Mouse (Mus musculus) CH12.LX (cell line): ENCODE results near the gene Sh3rf1. TPM values are rescaled to one million over a fixed set of nuclear protein-coding genes. Genes with fewer than 3 reads are reported as not detected.

Experiments
- DNase-seq: peaks from one replicate; pipeline ENCODE4 v3.0.0-alpha.2; 2013; ENCODE audit errors: extremely low read depth
- H3K27ac ChIP-seq: 2 replicates; pipeline ENCODE4 v1.5.1; 2012; ENCODE audit warnings: low read depth, mild to moderate bottlenecking, control low read depth, moderate library complexity; ENCODE audit not compliant: insufficient read depth
- H3K27me3 ChIP-seq: replicated peaks from 2 replicates; pipeline ENCODE3; 2012; ENCODE audit warnings: inconsistent platforms
- H3K36me3 ChIP-seq, 2 experiments: replicated peaks in 1 of 2; 2 replicates each; pipeline versions ENCODE3 to v1.6.1; 2012; ENCODE audit warnings: inconsistent platforms in 1 of 2, low read length in 1 of 2, mild to moderate bottlenecking in 1 of 2, mixed read lengths in 1 of 2, moderate library complexity in 1 of 2; ENCODE audit not compliant: control insufficient read depth in 1 of 2, insufficient read depth in 1 of 2
- H3K4me1 ChIP-seq, 2 experiments: 2 replicates each; pipeline ENCODE4 v1.6.1; 2012; ENCODE audit warnings: inconsistent platforms in 1 of 2, moderate library complexity in 1 of 2; ENCODE audit not compliant: insufficient read depth in 2 of 2, control insufficient read depth in 1 of 2
- H3K4me2 ChIP-seq: 2 replicates; pipeline ENCODE4 v1.6.1; 2012; ENCODE audit warnings: low read depth, mild to moderate bottlenecking, control low read depth; ENCODE audit not compliant: poor library complexity, insufficient read depth, severe bottlenecking
- H3K4me3 ChIP-seq, 3 experiments: fragments of 150-350 bp in 1 of 3; sonication (generic) in 1 of 3; replicated peaks in 1 of 3; 2 replicates each; pipeline versions ENCODE3 to v1.5.1; 2011 to 2012; ENCODE audit warnings: low read depth in 2 of 3, low read length in 2 of 3, mild to moderate bottlenecking in 2 of 3, moderate library complexity in 2 of 3, control low read depth in 1 of 3, improper control_type of control experiment in 1 of 3, inconsistent platforms in 1 of 3, mixed read lengths in 1 of 3; ENCODE audit not compliant: poor library complexity in 1 of 3
- H3K79me2 ChIP-seq: replicated peaks from 2 replicates; pipeline ENCODE4 v1.6.1; 2012; ENCODE audit warnings: mild to moderate bottlenecking, moderate library complexity; ENCODE audit not compliant: control insufficient read depth, poor library complexity, insufficient read depth, severe bottlenecking; ENCODE audit errors: extremely low read depth
- H3K9ac ChIP-seq: 2 replicates; pipeline ENCODE4 v1.6.1; 2012; ENCODE audit warnings: low read depth, mild to moderate bottlenecking, control low read depth, moderate library complexity; ENCODE audit not compliant: insufficient read depth
- H3K9me3 ChIP-seq: replicated peaks from 2 replicates; pipeline ENCODE3; 2012; ENCODE audit warnings: low read length, inconsistent platforms, mixed read lengths
- E2F4 ChIP-seq: IDR thresholded peaks from 2 replicates; pipeline ENCODE4 v1.6.1; 2011; ENCODE audit warnings: low read depth, low read length, improper control_type of control experiment; ENCODE audit not compliant: insufficient replicate concordance
- GABPA ChIP-seq: IDR thresholded peaks from 2 replicates; pipeline ENCODE4 v1.6.1; 2012; ENCODE audit warnings: low read depth, low read length, improper control_type of control experiment, inconsistent platforms; ENCODE audit not compliant: insufficient replicate concordance
- HCFC1 ChIP-seq: IDR thresholded peaks from 2 replicates; pipeline ENCODE4 v1.6.1; 2012; ENCODE audit warnings: low read depth, mild to moderate bottlenecking, inconsistent platforms, low read length, improper control_type of control experiment
- JUN ChIP-seq: IDR thresholded peaks from 2 replicates; pipeline ENCODE4 v1.6.1; 2011; ENCODE audit warnings: low read depth, mild to moderate bottlenecking, low read length, improper control_type of control experiment, moderate library complexity; ENCODE audit not compliant: insufficient read depth
- KAT2A ChIP-seq: IDR thresholded peaks from 2 replicates; pipeline ENCODE4 v1.6.1; 2012; ENCODE audit warnings: low read length, improper control_type of control experiment, inconsistent platforms; ENCODE audit not compliant: insufficient replicate concordance
- MAFK ChIP-seq: IDR thresholded peaks from 2 replicates; pipeline ENCODE4 v1.6.1; 2011; ENCODE audit warnings: low read length, improper control_type of control experiment; ENCODE audit not compliant: insufficient replicate concordance
- MAZ ChIP-seq: IDR thresholded peaks from 2 replicates; pipeline ENCODE4 v1.6.1; 2012; ENCODE audit warnings: low read depth, mild to moderate bottlenecking, inconsistent platforms, low read length, improper control_type of control experiment, moderate library complexity
- MEF2A ChIP-seq: IDR thresholded peaks from 2 replicates; pipeline ENCODE4 v1.6.1; 2014; ENCODE audit warnings: low read depth, mild to moderate bottlenecking, inconsistent platforms, low read length, improper control_type of control experiment, borderline replicate concordance
- POLR2A ChIP-seq: IDR thresholded peaks from 2 replicates; pipeline ENCODE4 v1.6.1; 2011; ENCODE audit warnings: low read depth, mild to moderate bottlenecking, improper control_type of control experiment, low read length
- RAD21 ChIP-seq: IDR thresholded peaks from 2 replicates; pipeline ENCODE4 v1.6.1; 2011; ENCODE audit warnings: low read depth, mild to moderate bottlenecking, low read length, improper control_type of control experiment, moderate library complexity
- SMC3 ChIP-seq: IDR thresholded peaks from 2 replicates; pipeline ENCODE4 v1.6.1; 2011; ENCODE audit warnings: low read depth, low read length, improper control_type of control experiment
- USF2 ChIP-seq: conservative IDR thresholded peaks from 2 replicates; pipeline ENCODE4 v1.6.1; 2011; ENCODE audit warnings: low read depth, low read length, improper control_type of control experiment
- ZC3H11A ChIP-seq: IDR thresholded peaks from 2 replicates; pipeline ENCODE4 v1.6.1; 2012; ENCODE audit warnings: low read depth, mild to moderate bottlenecking, inconsistent platforms, low read length, improper control_type of control experiment
- ZKSCAN1 ChIP-seq: IDR thresholded peaks from 2 replicates; pipeline ENCODE4 v1.6.1; 2012; ENCODE audit warnings: low read depth, inconsistent platforms, low read length, improper control_type of control experiment, borderline replicate concordance
- ZMIZ1 ChIP-seq: IDR thresholded peaks from 2 replicates; pipeline ENCODE4 v1.6.1; 2012; ENCODE audit warnings: low read depth, mild to moderate bottlenecking, inconsistent platforms, low read length, improper control_type of control experiment
- ZNF384 ChIP-seq: IDR thresholded peaks from 2 replicates; pipeline ENCODE4 v1.6.1; 2012; ENCODE audit warnings: low read depth, low read length, improper control_type of control experiment, inconsistent platforms
- dilution Hi-C: fragments of 300-500 bp; cut with MboI; formaldehyde crosslinking; loops from 2 replicates; pipeline ENCODE4 v1.14.3; 2020; ENCODE audit warnings: low sequenced_read_pairs; ENCODE audit not compliant: extremely low pct_unique_long_range_greater_than_20kb, extremely low pct_ligation_motif_present
- in situ Hi-C: fragments of 300-500 bp; cut with MboI; formaldehyde crosslinking; loops from 3 replicates; pipeline ENCODE4 v1.14.3; 2019; ENCODE audit warnings: low sequenced_read_pairs, low pct_ligation_motif_present, low pct_unique_long_range_greater_than_20kb, mixed read lengths
- polyA plus RNA-seq: library from polyadenylated mRNA; unstranded; fragments of >175 nt; gene quantifications from 2 replicates; pipeline ENCODE4 v1.2.1, GENCODE M21; 2012; ENCODE audit warnings: low read depth; ENCODE audit not compliant: insufficient read length
- total RNA-seq, 2 experiments: library from RNA; depleted of rRNA; stranded (reverse); fragments of 300-350 nt in 1 of 2; fragments of >200 nt in 1 of 2; gene quantifications; 2 replicates each; pipeline ENCODE4 v1.2.3; 2012 to 2014

Gene Sh3rf1
- total and polyA plus RNA-seq, 3 experiments: 6.0 to 16.8 (median 10.6) TPM

GRCm38 (mm10) chr8:61270961-61271360 lies 47.3 kb downstream of the Sh3rf1 start:
- H3K79me2 ChIP-seq: peaks cover 4% of the 10 kb centered on the region
- peaks cover 13 to 58% of the 10 kb centered on the region in 2 experiments for H3K4me1 ChIP-seq
- no peak overlapping the region for H3K4me3 ChIP-seq
- H3K4me2 ChIP-seq: no peak overlapping the region
- in situ Hi-C loops: no loop called here
- no peak for DNase-seq
- TF ChIP-seq E2F4 (no peak), MAZ (no peak), MAFK (no peak), SMC3 (no peak), POLR2A (no peak), HCFC1 (no peak), ZKSCAN1 (no peak), RAD21 (no peak), ZMIZ1 (no peak), JUN (no peak), GABPA (no peak)
- TF ChIP-seq, all 38 proteins: peak for 0
- Histone ChIP-seq H3K36me3 (peaks cover 0 to 31% of the 10 kb centered on the region in 2 experiments), H3K9ac (no peak overlapping the region), H3K9me3 (no peaks in the 10 kb centered on the region), H3K27me3 (no peaks in the 10 kb centered on the region), H3K27ac (no peak overlapping the region)
- dilution Hi-C loops: no loop called here

GRCm38 (mm10) chr8:61272838-61273237 lies 49.2 kb downstream of the Sh3rf1 start:
- H3K4me1 ChIP-seq: peaks cover 7 to 62% of the 10 kb centered on the region in 2 experiments; a peak in 3 of 4 replicates
- TF ChIP-seq MEF2A (no peak), POLR2A (no peak), ZMIZ1 (no peak), KAT2A (no peak), ZC3H11A (no peak), ZNF384 (no peak), MAFK (no peak), USF2 (no peak)
- TF ChIP-seq, all 38 proteins: peak for 0

More at GRCm38 (mm10) chr8:61272838-61273237, 49.2 kb downstream of the Sh3rf1 start:
- Histone ChIP-seq H3K79me2 (peaks cover 2% of the 10 kb centered on the region), H3K4me3 (no peak overlapping the region), H3K4me2 (no peak overlapping the region), H3K9ac (no peak overlapping the region), H3K27me3 (no peaks in the 10 kb centered on the region), H3K9me3 (no peaks in the 10 kb centered on the region), H3K27ac (no peak overlapping the region), H3K36me3 (peaks cover 0 to 24% of the 10 kb centered on the region in 2 experiments)
- in situ Hi-C loops: no loop called here
- no peak for DNase-seq
- dilution Hi-C loops: no loop called here
